Mouse (Mus musculus) forebrain, embryonic 11.5 days (tissue): ENCODE results near the gene Morc2a. TPM values are rescaled to one million over a fixed set of nuclear protein-coding genes. Genes with fewer than 3 reads are reported as not detected.
A peak's percentile ranks its signal among the peaks of the same experiment; 100 is the strongest.
"Not testable (repeated sequence)": the region's sequence is repeated elsewhere in the genome, so short reads cannot be mapped to it uniquely, and the experiment has no call there.

Experiments
- ATAC-seq: fragments of 200-750 bp; cut with Nextera tagmentation; replicated peaks from 2 replicates; pipeline ENCODE4 v1.8.0; 2017; ENCODE audit warnings: moderate TSS enrichment; ENCODE audit not compliant: low FRiP score
- DNase-seq: peaks from one replicate; pipeline ENCODE4 v3.0.0-alpha.2; 2017; ENCODE audit warnings: low spot score
- H3K27ac ChIP-seq: fragments of 300-500 bp; sonication (generic); 2 replicates; pipeline ENCODE4 v1.5.1; 2014; ENCODE audit warnings: low read depth, low read length
- H3K27me3 ChIP-seq: fragments of 300-500 bp; sonication (generic); 2 replicates; pipeline ENCODE4 v1.6.1; 2014; ENCODE audit warnings: mild to moderate bottlenecking, low read length, mixed read lengths; ENCODE audit not compliant: control insufficient read depth, insufficient read depth
- H3K36me3 ChIP-seq: fragments of 300-500 bp; sonication (generic); 2 replicates; pipeline ENCODE4 v1.6.1; 2014; ENCODE audit warnings: mild to moderate bottlenecking, low read length, moderate library complexity, mixed read lengths; ENCODE audit not compliant: control insufficient read depth, insufficient read depth
- H3K4me1 ChIP-seq: fragments of 300-500 bp; sonication (generic); replicated peaks from 2 replicates; pipeline ENCODE4 v1.6.1; 2014; ENCODE audit warnings: low read length, mixed read lengths; ENCODE audit not compliant: control insufficient read depth, insufficient read depth
- H3K4me2 ChIP-seq: fragments of 300-500 bp; sonication (generic); 2 replicates; pipeline ENCODE4 v1.6.1; 2014; ENCODE audit warnings: low read depth, mild to moderate bottlenecking, low read length, moderate library complexity, mixed read lengths; ENCODE audit not compliant: severe bottlenecking
- H3K4me3 ChIP-seq: fragments of 300-500 bp; sonication (generic); 2 replicates; pipeline ENCODE4 v1.5.1; 2014; ENCODE audit warnings: low read depth, low read length
- H3K9ac ChIP-seq: fragments of 300-500 bp; sonication (generic); 2 replicates; pipeline ENCODE4 v1.6.1; 2014; ENCODE audit warnings: low read length
- H3K9me3 ChIP-seq: fragments of 300-500 bp; sonication (generic); 2 replicates; pipeline ENCODE4 v1.6.1; 2016; ENCODE audit warnings: low read length, mixed read lengths; ENCODE audit not compliant: control insufficient read depth
- WGBS: fragments of 180-500 bp; shearing (Covaris S2); extraction: QIAGEN DNeasy Blood & Tissue Kit; methylation state at CpG from one replicate; pipeline ENCODE4 v1.1.7; 2014; 5-methylcytosine and 5-hydroxymethylcytosine counted together
- polyA plus RNA-seq: library from polyadenylated mRNA; unstranded; fragments of >200 nt; fragmentation: Nextera tagmentation; extraction: Ambion mirVana; gene quantifications from 2 replicates; pipeline ENCODE4 v1.2.1, GENCODE M21; 2014

Gene Morc2a
- polyA plus RNA-seq, 1 experiment from 2014 or later = 33.4 TPM

GRCm38 (mm10) chr11:3633269-3633668 lies 15.7 kb upstream of the Morc2a start:
- not testable (repeated sequence) for H3K27ac ChIP-seq, H3K9me3 ChIP-seq, H3K27me3 ChIP-seq, DNase-seq, H3K9ac ChIP-seq, H3K36me3 ChIP-seq, H3K4me2 ChIP-seq, H3K4me3 ChIP-seq, H3K4me1 ChIP-seq, ATAC-seq
- WGBS = 85% methylated on average over 8 of the region's 8 CpGs

GRCm38 (mm10) chr11:3647688-3648087 lies 1.3 kb upstream of the Morc2a start:
- Histone ChIP-seq H3K9ac (no peak overlapping the region), H3K36me3 (peaks cover 41% of the 10 kb centered on the region), H3K27ac (no peak overlapping the region), H3K4me1 (peaks cover 2% of the 10 kb centered on the region), H3K9me3 (peaks cover 21% of the 10 kb centered on the region), H3K27me3 (no peaks in the 10 kb centered on the region), H3K4me3 (peak overlapping the region; percentile 74), H3K4me2 (peak overlapping the region; percentile 73)
- ATAC-seq (no peak), DNase-seq (no peak)
- WGBS = 83% methylated on average over 5 of the region's 5 CpGs

DNA sequence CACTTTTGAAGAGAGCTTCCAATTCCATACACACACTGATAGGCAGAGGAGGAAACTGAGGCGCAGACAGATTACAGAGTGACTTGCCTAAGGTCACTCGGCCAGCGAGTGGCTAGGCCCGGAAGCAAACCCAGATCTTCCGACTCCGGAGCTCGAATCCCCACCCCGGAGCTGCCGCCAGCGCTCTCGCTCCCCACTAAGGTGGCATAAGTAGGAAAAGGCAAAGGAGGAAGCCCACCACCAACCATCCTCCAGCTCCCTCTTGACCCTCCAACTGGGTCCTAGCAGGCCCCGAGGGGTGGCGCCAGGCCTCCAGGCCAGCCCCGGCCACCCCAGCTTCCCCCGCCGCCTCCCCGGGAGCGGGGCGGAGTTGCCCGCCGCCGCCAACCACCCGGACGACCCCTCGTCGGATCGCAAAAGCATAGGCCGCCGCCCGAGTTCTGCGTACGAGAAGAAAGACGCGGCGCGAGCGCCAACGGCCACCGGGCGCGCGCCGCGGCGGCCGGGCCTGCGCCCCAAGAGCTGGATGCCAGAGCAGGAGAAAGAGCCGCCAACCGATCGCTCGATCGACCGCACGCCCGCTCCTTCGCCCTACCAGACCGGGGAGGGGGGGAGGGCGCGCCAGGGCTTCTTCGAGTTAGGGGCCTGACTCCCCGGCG lies 557 bp upstream of the Morc2a start:
- Histone ChIP-seq H3K27me3 (no peaks in the 10 kb centered on the region), H3K4me3 (peak overlapping the region; percentile 74), H3K9me3 (peaks cover 18% of the 10 kb centered on the region), H3K4me2 (peak overlapping the region; percentile 73), H3K4me1 (peaks cover 2% of the 10 kb centered on the region), H3K9ac (peak overlapping the region; percentile 87), H3K36me3 (peaks cover 34% of the 10 kb centered on the region), H3K27ac (peak overlapping the region; percentile 84)
- DNase-seq = no peak
- WGBS = 2% methylated on average over 49 of the region's 62 CpGs
- ATAC-seq = peak; percentile 34; the same call in 1 of the 2 replicates

DNA sequence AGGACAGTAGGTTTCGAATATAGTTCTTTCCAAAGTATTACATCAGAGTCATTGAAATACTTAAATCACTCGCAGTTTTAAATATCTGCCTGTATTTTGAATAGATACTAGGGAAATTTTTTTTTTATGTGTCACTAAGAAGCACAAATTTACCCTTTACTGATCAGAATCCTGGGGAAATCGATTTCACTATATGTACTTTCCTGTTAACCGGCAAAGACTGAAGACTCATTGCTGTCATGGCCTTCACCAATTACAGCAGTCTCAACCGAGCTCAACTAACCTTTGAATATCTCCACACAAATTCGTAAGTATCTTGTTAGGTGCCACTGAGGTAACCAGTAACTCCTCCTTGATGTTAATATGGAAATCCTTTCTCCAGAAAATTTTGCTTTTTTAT lies 1.1 kb downstream of the Morc2a start:
- DNase-seq (no peak), ATAC-seq (no peak)
- H3K4me3 ChIP-seq = peak overlapping the region; percentile 74; the same call in 1 of the 2 replicates
- H3K9me3 ChIP-seq = peaks cover 8% of the 10 kb centered on the region
- no peak overlapping the region for H3K27ac ChIP-seq
- no peak overlapping the region for H3K9ac ChIP-seq
- 94% methylated on average over 6 of the region's 6 CpGs for WGBS
- H3K4me2 ChIP-seq = peak overlapping the region; percentile 73; the same call in 1 of the 2 replicates
- H3K36me3 ChIP-seq = peaks cover 17% of the 10 kb centered on the region
- H3K27me3 ChIP-seq = no peaks in the 10 kb centered on the region
- peaks cover 2% of the 10 kb centered on the region for H3K4me1 ChIP-seq

DNA sequence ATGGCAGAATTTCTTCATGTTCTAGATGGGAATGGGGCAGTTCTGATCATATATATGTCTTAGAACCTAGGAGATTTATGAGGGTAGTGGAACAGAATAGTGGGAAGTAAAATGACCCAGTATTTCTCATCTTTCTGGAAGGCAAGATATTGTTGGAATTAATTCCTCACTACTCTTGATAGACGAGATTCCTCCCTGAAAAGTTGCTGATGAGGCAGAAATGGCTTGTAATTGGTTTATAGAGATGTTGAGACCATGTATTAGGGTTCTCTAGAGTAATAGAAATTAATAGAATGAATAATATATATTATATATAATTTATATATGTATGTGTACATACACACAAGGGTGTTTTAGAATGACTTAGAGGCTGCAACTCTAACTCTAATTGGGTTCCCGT lies 13.0 kb downstream of the Morc2a start:
- no peak overlapping the region for H3K9ac ChIP-seq
- H3K4me1 ChIP-seq = no peaks in the 10 kb centered on the region
- H3K27me3 ChIP-seq = no peaks in the 10 kb centered on the region
- WGBS = 89% methylated on average over 2 of the region's 2 CpGs
- H3K9me3 ChIP-seq = no peaks in the 10 kb centered on the region
- H3K36me3 ChIP-seq = no peaks in the 10 kb centered on the region; the same call in 1 of the 2 replicates
- no peak overlapping the region for H3K27ac ChIP-seq
- no peak for DNase-seq
- H3K4me3 ChIP-seq = no peak overlapping the region
- no peak for ATAC-seq
- H3K4me2 ChIP-seq = no peak overlapping the region

GRCm38 (mm10) chr11:3667506-3667905 lies 18.5 kb downstream of the Morc2a start:
- 84% methylated on average over 3 of the region's 3 CpGs for WGBS
- H3K9ac ChIP-seq = no peak overlapping the region
- H3K36me3 ChIP-seq = peaks cover 3% of the 10 kb centered on the region; the same call in 1 of the 2 replicates
- H3K27me3 ChIP-seq = no peaks in the 10 kb centered on the region
- no peak overlapping the region for H3K27ac ChIP-seq
- no peaks in the 10 kb centered on the region for H3K4me1 ChIP-seq
- H3K9me3 ChIP-seq = no peaks in the 10 kb centered on the region
- H3K4me3 ChIP-seq = no peak overlapping the region
- DNase-seq = no peak
- ATAC-seq = no peak
- H3K4me2 ChIP-seq = no peak overlapping the region

GRCm38 (mm10) chr11:3668768-3669167 lies 19.8 kb downstream of the Morc2a start:
- no peak for DNase-seq
- Histone ChIP-seq H3K4me3 (no peak overlapping the region), H3K9me3 (no peaks in the 10 kb centered on the region), H3K27ac (no peak overlapping the region), H3K27me3 (no peaks in the 10 kb centered on the region), H3K4me1 (no peaks in the 10 kb centered on the region), H3K9ac (no peak overlapping the region), H3K4me2 (no peak overlapping the region), H3K36me3 (peaks cover 3% of the 10 kb centered on the region; the same call in 1 of the 2 replicates)
- 90% methylated on average over 2 of the region's 2 CpGs for WGBS
- no peak for ATAC-seq

- H3K27me3 ChIP-seq = no peaks in the 10 kb centered on the region
- no peak overlapping the region for H3K27ac ChIP-seq
- no peak overlapping the region for H3K4me2 ChIP-seq
- DNase-seq (no peak), ATAC-seq (no peak)
- H3K4me3 ChIP-seq = no peak overlapping the region
- H3K4me1 ChIP-seq = no peaks in the 10 kb centered on the region
- no peaks in the 10 kb centered on the region for H3K9me3 ChIP-seq
- H3K9ac ChIP-seq = no peak overlapping the region
- peaks cover 3% of the 10 kb centered on the region; the same call in 1 of the 2 replicates for H3K36me3 ChIP-seq
Measured at GRCm38 (mm10) chr11:3669849-3670248, 20.9 kb downstream of the Morc2a start.
